In genomic region chr3:58826266-58826665, GRCm38 (mm10) we compare ENCODE assay signal across 16 mouse cellular contexts. TPM values are rescaled to one million over a fixed set of nuclear protein-coding genes. Genes with fewer than 3 reads are reported as not detected.
DNase-seq lines count a peak whose midpoint lies in the region; ATAC-seq lines count a peak whose summit lies in the region.
"Had no signal": no experiment of that assay in that cellular context is flagged by ENCODE, and none has a peak within 500 bp of the region (broad histone marks: within the 10 kb centered on the region; RNA-seq: fewer than 3 reads in every experiment).

No protein-coding gene starts in this region.

- H3K4me2 ChIP-seq in forebrain, embryonic 14.5 days (ENCODE audit: low read length), result no peak overlapping the region
- no peak overlapping the region for H3K4me2 ChIP-seq in forebrain, embryonic 12.5 days
- no peak overlapping the region for H3K4me2 ChIP-seq in hindbrain, embryonic 16.5 days (ENCODE audit: low read length)
- H3K4me2 ChIP-seq in neural tube, embryonic 14.5 days (ENCODE audit: low read depth, low read length), result no peak overlapping the region
- H3K4me2 ChIP-seq in heart, embryonic 12.5 days, result no peak overlapping the region
- H3K4me2 ChIP-seq: embryonic facial prominence, embryonic 12.5 days; kidney, embryonic 15.5 days; liver, embryonic 13.5 days had no signal

- no peak for ATAC-seq in forebrain, embryonic 14.5 days
- ATAC-seq in forebrain, embryonic 12.5 days (ENCODE audit: low FRiP score), result no peak
- peak; percentile 81 for ATAC-seq in hindbrain, embryonic 16.5 days
- ATAC-seq in neural tube, embryonic 14.5 days (ENCODE audit: low read depth), result peak; percentile 65; the same call in 1 of the 2 replicates
- ATAC-seq in heart, embryonic 12.5 days (ENCODE audit: insufficient number of reproducible peaks, low FRiP score), result no peak

- no peak overlapping the region for H3K4me3 ChIP-seq in forebrain, embryonic 14.5 days (ENCODE audit: low read depth, low read length)
- H3K4me3 ChIP-seq in forebrain, embryonic 12.5 days (replicated peaks), result no peak overlapping the region
- H3K4me3 ChIP-seq in hindbrain, embryonic 16.5 days (ENCODE audit: low read length), result no peak overlapping the region
- H3K4me3 ChIP-seq in neural tube, embryonic 14.5 days (ENCODE audit: low read depth, low read length), result no peak overlapping the region
- no peak overlapping the region for H3K4me3 ChIP-seq in limb, embryonic 10.5 days
- no peak overlapping the region for H3K4me3 ChIP-seq in heart, embryonic 12.5 days
- H3K4me3 ChIP-seq: embryonic facial prominence, embryonic 12.5 days; kidney, embryonic 15.5 days; liver, embryonic 13.5 days had no signal

- H3K27ac ChIP-seq in forebrain, embryonic 14.5 days (ENCODE audit: low read depth, low read length), result no peak overlapping the region
- H3K27ac ChIP-seq in forebrain, embryonic 12.5 days, result no peak overlapping the region
- H3K27ac ChIP-seq in hindbrain, embryonic 16.5 days (ENCODE audit: low read depth, low read length), result no peak overlapping the region
- no peak overlapping the region for H3K27ac ChIP-seq in neural tube, embryonic 14.5 days (ENCODE audit: low read depth, low read length)
- H3K27ac ChIP-seq in limb, embryonic 10.5 days, result no peak overlapping the region
- no peak overlapping the region for H3K27ac ChIP-seq in heart, embryonic 12.5 days (ENCODE audit: poor library complexity, severe bottlenecking)
- H3K27ac ChIP-seq: embryonic facial prominence, embryonic 12.5 days; kidney, embryonic 15.5 days; liver, embryonic 13.5 days had no signal

- WGBS in forebrain, embryonic 14.5 days, result 7% methylated on average over 4 of the region's 4 CpGs
- 5% methylated on average over 4 of the region's 4 CpGs for WGBS in forebrain, embryonic 12.5 days
- 10% methylated on average over 4 of the region's 4 CpGs for WGBS in hindbrain, embryonic 16.5 days
- 6% methylated on average over 4 of the region's 4 CpGs for WGBS in neural tube, embryonic 14.5 days
- 62% methylated on average over 4 of the region's 4 CpGs for WGBS in limb, embryonic 10.5 days
- 54% methylated on average over 4 of the region's 4 CpGs for WGBS in heart, embryonic 12.5 days

- H3K36me3 ChIP-seq in forebrain, embryonic 14.5 days (ENCODE audit: control insufficient read depth, insufficient read depth, low read length), result no peaks in the 10 kb centered on the region
- no peaks in the 10 kb centered on the region for H3K36me3 ChIP-seq in forebrain, embryonic 12.5 days (replicated peaks)
- no peaks in the 10 kb centered on the region for H3K36me3 ChIP-seq in hindbrain, embryonic 16.5 days (ENCODE audit: control insufficient read depth, insufficient read depth, low read length)
- H3K36me3 ChIP-seq in neural tube, embryonic 14.5 days (ENCODE audit: control insufficient read depth, insufficient read depth, low read length), result no peaks in the 10 kb centered on the region
- no peaks in the 10 kb centered on the region for H3K36me3 ChIP-seq in limb, embryonic 10.5 days
- no peaks in the 10 kb centered on the region for H3K36me3 ChIP-seq in heart, embryonic 12.5 days
- H3K36me3 ChIP-seq: embryonic facial prominence, embryonic 12.5 days; kidney, embryonic 15.5 days; liver, embryonic 13.5 days had no signal

- H3K27me3 ChIP-seq in forebrain, embryonic 14.5 days (replicated peaks; ENCODE audit: control insufficient read depth, insufficient read depth, low read length), result no peaks in the 10 kb centered on the region
- peaks cover 5% of the 10 kb centered on the region; the same call in 1 of the 2 replicates for H3K27me3 ChIP-seq in forebrain, embryonic 12.5 days
- no peaks in the 10 kb centered on the region for H3K27me3 ChIP-seq in hindbrain, embryonic 16.5 days (replicated peaks; ENCODE audit: control insufficient read depth, insufficient read depth, low read length)
- no peaks in the 10 kb centered on the region; the same call in 1 of the 2 replicates for H3K27me3 ChIP-seq in neural tube, embryonic 14.5 days (ENCODE audit: control insufficient read depth, insufficient read depth, low read length)
- no peaks in the 10 kb centered on the region for H3K27me3 ChIP-seq in limb, embryonic 10.5 days (ENCODE audit: low read depth, poor library complexity, severe bottlenecking)
- H3K27me3 ChIP-seq in heart, embryonic 12.5 days (replicated peaks), result no peaks in the 10 kb centered on the region
- H3K27me3 ChIP-seq: embryonic facial prominence, embryonic 12.5 days; kidney, embryonic 15.5 days; liver, embryonic 13.5 days had no signal

- DNase-seq in forebrain, embryonic 14.5 days (ENCODE audit: low spot score), result peak; percentile 15
- DNase-seq in embryo, embryonic 11 days, result peak; percentile 73
- DNase-seq in spleen, postnatal 4 days (ENCODE audit: low spot score in 2 of 2), result no peak
- no peak for DNase-seq in limb, embryonic 10.5 days (ENCODE audit: low spot score)
- DNase-seq: cerebellum, adult 2 months; gastrocnemius, postnatal 25 days; liver, embryonic 13.5 days; lung, postnatal 10 days; right cerebral cortex, postnatal 25 days had no signal

- no peaks in the 10 kb centered on the region for H3K4me1 ChIP-seq in forebrain, embryonic 14.5 days (ENCODE audit: control insufficient read depth, insufficient read depth, low read length)
- H3K4me1 ChIP-seq in forebrain, embryonic 12.5 days, result peaks cover 6% of the 10 kb centered on the region; the same call in 1 of the 2 replicates
- H3K4me1 ChIP-seq in hindbrain, embryonic 16.5 days (ENCODE audit: control insufficient read depth, insufficient read depth, low read depth, low read length), result no peaks in the 10 kb centered on the region
- no peaks in the 10 kb centered on the region for H3K4me1 ChIP-seq in neural tube, embryonic 14.5 days (ENCODE audit: control insufficient read depth, insufficient read depth, low read length)
- H3K4me1 ChIP-seq in limb, embryonic 10.5 days, result no peaks in the 10 kb centered on the region
- no peaks in the 10 kb centered on the region for H3K4me1 ChIP-seq in heart, embryonic 12.5 days (replicated peaks)
- H3K4me1 ChIP-seq: embryonic facial prominence, embryonic 12.5 days; kidney, embryonic 15.5 days; liver, embryonic 13.5 days had no signal

- no peaks in the 10 kb centered on the region for H3K9me3 ChIP-seq in forebrain, embryonic 14.5 days (replicated peaks; ENCODE audit: control insufficient read depth, low read length)
- H3K9me3 ChIP-seq in forebrain, embryonic 12.5 days, result no peaks in the 10 kb centered on the region
- no peaks in the 10 kb centered on the region for H3K9me3 ChIP-seq in hindbrain, embryonic 16.5 days (ENCODE audit: control insufficient read depth, low read length)
- no peaks in the 10 kb centered on the region for H3K9me3 ChIP-seq in neural tube, embryonic 14.5 days (ENCODE audit: control insufficient read depth, low read length)
- no peaks in the 10 kb centered on the region for H3K9me3 ChIP-seq in limb, embryonic 10.5 days (replicated peaks)
- H3K9me3 ChIP-seq in heart, embryonic 12.5 days (replicated peaks), result no peaks in the 10 kb centered on the region
- H3K9me3 ChIP-seq: embryonic facial prominence, embryonic 12.5 days; kidney, embryonic 15.5 days; liver, embryonic 13.5 days had no signal

- H3K9ac ChIP-seq in forebrain, embryonic 14.5 days (ENCODE audit: low read length), result no peak overlapping the region
- no peak overlapping the region for H3K9ac ChIP-seq in forebrain, embryonic 12.5 days
- no peak overlapping the region for H3K9ac ChIP-seq in hindbrain, embryonic 16.5 days (ENCODE audit: low read depth, low read length)
- H3K9ac ChIP-seq in neural tube, embryonic 14.5 days (replicated peaks; ENCODE audit: low read depth, low read length), result no peak overlapping the region
- H3K9ac ChIP-seq in heart, embryonic 12.5 days, result no peak overlapping the region
- H3K9ac ChIP-seq: embryonic facial prominence, embryonic 12.5 days; kidney, embryonic 15.5 days; liver, embryonic 13.5 days had no signal

RNA-seq across cellular contexts. Expression of gene Mindy4b-ps, which starts 4.2 kb away (rescaled TPM):
- polyA plus RNA-seq in forebrain, embryonic 14.5 days (2014; fragmentation: Nextera tagmentation; extraction: Ambion mirVana), result 0.13 TPM in 1 of 2 replicates, not detected in the other
- not detected in 2 replicates for polyA plus RNA-seq in forebrain, embryonic 12.5 days (2016; fragmentation: Nextera tagmentation; extraction: Ambion mirVana)
- 0.12 and 0.21 TPM in 2 replicates for polyA plus RNA-seq in hindbrain, embryonic 16.5 days (2015; fragmentation: Nextera tagmentation; extraction: Ambion mirVana)
- polyA plus RNA-seq in neural tube, embryonic 14.5 days (2014; fragmentation: Nextera tagmentation; extraction: Ambion mirVana), result not detected in 2 replicates
- polyA plus RNA-seq in limb, embryonic 10.5 days (2016; fragmentation: Nextera tagmentation; extraction: Ambion mirVana), result not detected in 2 replicates
- 0.13 TPM in 1 of 2 replicates, not detected in the other for polyA plus RNA-seq in heart, embryonic 12.5 days (2016; fragmentation: Nextera tagmentation; extraction: Ambion mirVana)
- polyA plus RNA-seq: embryonic facial prominence, embryonic 12.5 days; kidney, embryonic 15.5 days; liver, embryonic 13.5 days had no signal

RNA-seq across cellular contexts. Expression of gene Clrn1, which starts 58.9 kb away (rescaled TPM):
- 0.51 and 0.93 TPM in 2 replicates for polyA plus RNA-seq in forebrain, embryonic 14.5 days (2014; fragmentation: Nextera tagmentation; extraction: Ambion mirVana)
- 0.22 and 0.35 TPM in 2 replicates for polyA plus RNA-seq in forebrain, embryonic 12.5 days (2016; fragmentation: Nextera tagmentation; extraction: Ambion mirVana)
- 2.6 and 4.0 TPM in 2 replicates for polyA plus RNA-seq in hindbrain, embryonic 16.5 days (2015; fragmentation: Nextera tagmentation; extraction: Ambion mirVana)
- 1.3 and 1.5 TPM in 2 replicates for polyA plus RNA-seq in neural tube, embryonic 14.5 days (2014; fragmentation: Nextera tagmentation; extraction: Ambion mirVana)
- 0.10 TPM in 1 of 2 replicates, not detected in the other for polyA plus RNA-seq in limb, embryonic 10.5 days (2016; fragmentation: Nextera tagmentation; extraction: Ambion mirVana)
- polyA plus RNA-seq in heart, embryonic 12.5 days (2016; fragmentation: Nextera tagmentation; extraction: Ambion mirVana), result not detected in 2 replicates
- polyA plus RNA-seq: heart, embryonic 14.5 days; liver, embryonic 13.5 days had no signal

Comparison
In these comparisons a context has a peak if more than half of its experiments do, and no peak if none do; other contexts are left out.
1. ATAC-seq: peak in hindbrain, embryonic 16.5 days (single experiment) and neural tube, embryonic 14.5 days (single experiment); none in forebrain, embryonic 14.5 days (single experiment), forebrain, embryonic 12.5 days (single experiment) and heart, embryonic 12.5 days (single experiment).
2. DNase-seq: peak in forebrain, embryonic 14.5 days (single experiment) and embryo, embryonic 11 days (single experiment); none in spleen, postnatal 4 days (0 of 2) and limb, embryonic 10.5 days (single experiment).